Mouse (Mus musculus): ENCODE results near the gene Mat2b. TPM values are rescaled to one million over a fixed set of nuclear protein-coding genes. Genes with fewer than 3 reads are reported as not detected.

Mat2b gene
- polyA plus RNA-seq (2012; rRNA removed; ENCODE audit: low replicate concordance): 28.0 and 36.0 TPM in 2 replicates

DNA sequence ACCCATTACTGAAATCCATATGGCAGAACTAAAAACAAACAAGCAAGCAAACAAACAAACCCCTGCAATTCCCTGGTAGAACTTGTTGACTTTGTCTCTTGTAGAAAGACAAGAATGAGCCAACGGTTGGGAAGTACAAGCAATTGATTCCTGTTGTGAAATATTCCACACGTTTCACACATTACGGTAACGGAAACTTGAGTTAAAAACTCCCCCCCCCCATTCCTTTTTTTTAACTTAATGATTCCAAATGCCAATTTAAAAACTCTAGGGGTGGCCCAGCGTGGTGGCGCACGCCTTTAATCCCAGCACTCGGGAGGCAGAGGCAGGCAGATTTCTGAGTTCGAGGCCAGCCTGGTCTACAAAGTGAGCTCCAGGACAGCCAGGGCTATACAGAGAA is at the start of gene Mat2b:
Mat2b (minus strand) TSS at position 101 of the 400 bp plus-strand sequence.

DNA sequence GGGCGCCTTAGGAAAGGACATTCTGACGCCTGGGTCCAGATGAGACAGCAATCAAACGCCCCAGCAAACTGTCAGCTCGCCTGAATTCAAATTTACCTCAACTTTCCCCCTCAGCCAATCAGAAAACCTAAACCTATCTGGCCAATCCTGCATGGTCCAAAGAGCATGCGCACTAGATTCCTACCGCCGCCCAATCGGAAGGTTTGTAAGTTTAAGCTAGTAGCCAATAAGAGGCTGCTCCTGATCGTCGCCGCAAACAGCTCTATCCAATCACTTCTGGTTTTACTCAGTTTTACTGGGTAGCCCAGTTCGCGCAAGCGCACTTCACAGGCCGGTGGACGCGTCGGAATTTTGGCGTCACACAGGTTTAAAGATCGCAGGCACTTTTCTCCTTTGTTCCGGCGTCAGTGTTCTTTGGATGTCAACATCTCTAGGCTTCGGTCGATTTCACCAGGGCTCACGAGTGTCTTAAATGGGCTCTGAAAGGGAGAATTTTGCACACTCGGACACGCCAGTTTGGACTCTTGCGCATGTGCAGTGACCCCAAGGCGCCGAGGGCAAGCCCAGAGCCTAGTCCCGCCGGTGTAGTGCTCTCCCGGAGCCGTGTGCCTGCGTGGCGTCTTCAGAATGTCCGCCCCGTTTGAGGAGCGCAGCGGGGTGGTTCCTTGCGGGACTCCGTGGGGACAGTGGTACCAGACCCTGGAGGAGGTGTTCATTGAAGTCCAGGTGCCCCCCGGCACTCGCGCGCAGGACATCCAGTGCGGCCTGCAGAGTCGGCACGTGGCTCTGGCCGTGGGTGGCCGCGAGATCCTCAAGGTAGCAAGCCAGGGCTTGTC is 38.6 kb upstream of the Mat2b start, which contains the start of the genes Hmmr and Nudcd2:
Hmmr (minus strand) TSS at position 84 of the 836 bp plus-strand sequence.
Nudcd2 (plus strand) TSS at position 329 of the 836 bp plus-strand sequence.

Other genes with a start within 250 kb of the Mat2b start
- gene Hmmr, start 38.2 kb upstream of the Mat2b start, polyA plus RNA-seq (2012; rRNA removed; ENCODE audit: low replicate concordance): 0.54 and 1.1 TPM in 2 replicates
- 8.1 and 17.2 TPM in 2 replicates for gene Nudcd2, start 38.5 kb upstream of the Mat2b start, polyA plus RNA-seq (2012; rRNA removed; ENCODE audit: low replicate concordance)
- 15.3 and 51.8 TPM in 2 replicates for gene Ccng1, start 60.1 kb upstream of the Mat2b start, polyA plus RNA-seq (2012; rRNA removed; ENCODE audit: low replicate concordance)